9 mouse cellular contexts compared by ENCODE assay signal in the genomic region with DNA sequence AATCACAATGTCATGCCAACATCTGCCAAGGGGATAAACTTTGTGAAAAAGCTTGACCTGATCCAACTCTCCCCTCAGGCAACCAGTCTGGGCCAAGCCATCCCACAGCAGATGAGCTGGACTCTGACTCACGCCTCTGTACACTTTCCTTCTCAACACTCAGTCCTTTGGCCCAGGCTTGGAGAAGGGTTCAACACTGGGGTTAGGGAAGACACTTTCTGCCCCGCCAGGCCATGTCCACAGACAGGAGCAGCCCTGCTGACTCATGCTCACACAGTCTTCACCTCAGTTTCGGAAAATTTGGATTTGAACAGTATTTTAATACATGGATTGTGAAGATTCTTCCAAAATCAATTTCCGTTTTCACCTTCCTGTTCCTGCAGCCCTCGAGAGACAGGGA. TPM values are rescaled to one million over a fixed set of nuclear protein-coding genes. Genes with fewer than 3 reads are reported as not detected.
DNase-seq lines count a peak whose midpoint lies in the region; ATAC-seq and TF ChIP-seq lines count a peak whose summit lies in the region.
"Had no signal": no experiment of that assay in that cellular context is flagged by ENCODE, and none has a peak within 500 bp of the region (broad histone marks: within the 10 kb centered on the region; RNA-seq: fewer than 3 reads in every experiment).

No protein-coding gene starts in this region.

- H3ac ChIP-seq in myocyte (ENCODE audit: control insufficient read depth, insufficient read length) = no peak overlapping the region

- no peak for ATAC-seq in kidney, embryonic 16.5 days (ENCODE audit: low FRiP score, low TSS enrichment)
- no peak for ATAC-seq in embryonic facial prominence, embryonic 12.5 days (ENCODE audit: insufficient number of reproducible peaks, insufficient read depth, low FRiP score, low TSS enrichment)

- no peak overlapping the region for H3K27ac ChIP-seq in kidney, embryonic 16.5 days (ENCODE audit: low read length)
- no peak overlapping the region for H3K27ac ChIP-seq in kidney, adult 2 months (ENCODE audit: insufficient read depth, low read depth, low read length)
- no peak overlapping the region for H3K27ac ChIP-seq in embryonic facial prominence, embryonic 12.5 days
- peak overlapping the region; percentile 82 for H3K27ac ChIP-seq in hindbrain, embryonic 10.5 days

- peaks cover 19% of the 10 kb centered on the region for H3K4me1 ChIP-seq in kidney, embryonic 16.5 days (ENCODE audit: insufficient read depth, low read length)
- H3K4me1 ChIP-seq in kidney, adult 2 months (ENCODE audit: control insufficient read depth, insufficient read depth, low read length) = no peaks in the 10 kb centered on the region
- no peaks in the 10 kb centered on the region for H3K4me1 ChIP-seq in embryonic facial prominence, embryonic 12.5 days
- peaks cover 58% of the 10 kb centered on the region for H3K4me1 ChIP-seq in hindbrain, embryonic 10.5 days (replicated peaks)

- peak overlapping the region; percentile 21 for H3K4me3 ChIP-seq in kidney, embryonic 16.5 days (ENCODE audit: low read length)
- no peak overlapping the region for H3K4me3 ChIP-seq in kidney, adult 2 months (ENCODE audit: insufficient read depth, low read depth, low read length)
- no peak overlapping the region; the same call in 1 of the 2 replicates for H3K4me3 ChIP-seq in embryonic facial prominence, embryonic 12.5 days
- peak overlapping the region; percentile 43 for H3K4me3 ChIP-seq in hindbrain, embryonic 10.5 days
- H3K4me3 ChIP-seq in myocyte = no peak overlapping the region

- no peak overlapping the region for H3K9ac ChIP-seq in kidney, embryonic 16.5 days (replicated peaks; ENCODE audit: low read length)
- no peak overlapping the region for H3K9ac ChIP-seq in embryonic facial prominence, embryonic 12.5 days

- WGBS in kidney, embryonic 16.5 days = 30% methylated on average over 5 of the region's 5 CpGs
- 33% methylated on average over 5 of the region's 5 CpGs for WGBS in kidney, adult 2 months
- 26% methylated on average over 5 of the region's 5 CpGs for WGBS in embryonic facial prominence, embryonic 12.5 days
- WGBS in hindbrain, embryonic 10.5 days = 29% methylated on average over 5 of the region's 5 CpGs

- no peak for TF ChIP-seq CTCF in kidney, adult 2 months (conservative IDR thresholded peaks at IDR 0.05; ENCODE audit: insufficient read depth, insufficient read length, low read depth, low read length)

- H3K4me2 ChIP-seq in kidney, embryonic 16.5 days (replicated peaks; ENCODE audit: low read depth, low read length) = peak overlapping the region; percentile 47
- H3K4me2 ChIP-seq in embryonic facial prominence, embryonic 12.5 days (replicated peaks) = peak overlapping the region; percentile 51
- H3K4me2 ChIP-seq in myocyte (ENCODE audit: low read depth) = peak overlapping the region; percentile 81

- DNase-seq in kidney, adult 2 months = no peak
- DNase-seq in hindbrain, embryonic 10.5 days (ENCODE audit: low spot score) = no peak
- DNase-seq in testis, postnatal 10 days (ENCODE audit: low spot score) = no peak
- DNase-seq in frontal cortex, postnatal 10 days (ENCODE audit: low spot score in 2 of 2) = no peak
- DNase-seq in kidney, adult 9 months = no peak
- DNase-seq: thymus, postnatal 14 days had no signal

- no peaks in the 10 kb centered on the region for H3K9me3 ChIP-seq in kidney, embryonic 16.5 days (ENCODE audit: low read length)
- H3K9me3 ChIP-seq in embryonic facial prominence, embryonic 12.5 days = no peaks in the 10 kb centered on the region
- no peaks in the 10 kb centered on the region for H3K9me3 ChIP-seq in hindbrain, embryonic 10.5 days

- TF ChIP-seq POLR2A in kidney, adult 2 months (IDR thresholded peaks at IDR 0.05; ENCODE audit: low read depth, low read length) = no peak
- no peak for TF ChIP-seq POLR2A in myocyte (IDR thresholded peaks at IDR 0.05; ENCODE audit: insufficient read length, low read depth)

- no peaks in the 10 kb centered on the region for H3K79me2 ChIP-seq in myocyte (ENCODE audit: control insufficient read depth, insufficient read depth)

- H3K36me3 ChIP-seq in kidney, embryonic 16.5 days (ENCODE audit: insufficient read depth, low read length) = no peaks in the 10 kb centered on the region
- no peaks in the 10 kb centered on the region for H3K36me3 ChIP-seq in kidney, adult 2 months (ENCODE audit: control insufficient read depth, insufficient read depth, low read length)
- no peaks in the 10 kb centered on the region for H3K36me3 ChIP-seq in embryonic facial prominence, embryonic 12.5 days
- no peaks in the 10 kb centered on the region for H3K36me3 ChIP-seq in hindbrain, embryonic 10.5 days
- no peaks in the 10 kb centered on the region for H3K36me3 ChIP-seq in myocyte (ENCODE audit: control insufficient read depth, insufficient read depth)

- H3K27me3 ChIP-seq in kidney, embryonic 16.5 days (ENCODE audit: insufficient read depth, low read length) = peaks cover 9% of the 10 kb centered on the region
- H3K27me3 ChIP-seq in kidney, adult 2 months (replicated peaks; ENCODE audit: control insufficient read depth, insufficient read depth, low read length) = no peaks in the 10 kb centered on the region
- H3K27me3 ChIP-seq in embryonic facial prominence, embryonic 12.5 days = peaks cover 31% of the 10 kb centered on the region
- H3K27me3 ChIP-seq in hindbrain, embryonic 10.5 days (ENCODE audit: insufficient read depth, poor library complexity, severe bottlenecking) = peaks cover 46% of the 10 kb centered on the region
- peaks cover 7% of the 10 kb centered on the region for H3K27me3 ChIP-seq in myocyte (ENCODE audit: control insufficient read depth, insufficient read depth, insufficient read length)

TF ChIP-seq in myocyte, 11 proteins besides CTCF, POLR2A, EP300 and RAD21:
- TF ChIP-seq POLR2AphosphoS2 (IDR thresholded peaks at IDR 0.05; ENCODE audit: insufficient read length, low read depth) = no peak
- TF ChIP-seq USF1 (IDR thresholded peaks at IDR 0.05; ENCODE audit: low read depth) = no peak

RNA-seq across cellular contexts. Expression of gene Adgra1, which starts 0.4 kb away (rescaled TPM):
- 0.46 and 1.0 TPM in 2 replicates for polyA plus RNA-seq in kidney, embryonic 16.5 days (2015; fragmentation: Nextera tagmentation; extraction: Ambion mirVana)
- 0.16 and 0.17 TPM in 2 replicates for polyA plus RNA-seq in kidney, adult 2 months (2012; rRNA removed)
- 1.2 and 1.3 TPM in 2 replicates for polyA plus RNA-seq in embryonic facial prominence, embryonic 12.5 days (2016; fragmentation: Nextera tagmentation; extraction: Ambion mirVana)
- polyA plus RNA-seq in hindbrain, embryonic 10.5 days (2016; fragmentation: Nextera tagmentation; extraction: Ambion mirVana) = 8.2 and 19.2 TPM in 2 replicates
- 0.14 TPM for polyA plus RNA-seq in myocyte (2012; fragmentation: generic; extraction: Trizol)

Comparison
In these comparisons a context has a peak if more than half of its experiments do, and no peak if none do; other contexts are left out.
1. H3K4me3 ChIP-seq: peak in kidney, embryonic 16.5 days (single experiment) and hindbrain, embryonic 10.5 days (single experiment); none in kidney, adult 2 months (single experiment), embryonic facial prominence, embryonic 12.5 days (single experiment) and myocyte (single experiment).
2. Peak in every context shown above with its lines, with median percentiles within 50 percentile points of each other: H3K4me2 ChIP-seq.